Mouse (Mus musculus) cerebellum, adult 11 months (tissue): ENCODE data around the gene Megf11.

Experiments
- DNase-seq: peaks from one replicate; pipeline ENCODE4 v3.0.0; 2022

Gene Megf11

GRCm38 (mm10) chr9:64612984-64613649 is 227.7 kb downstream of the Megf11 start:
- DNase-seq, result no peak

- no peak for DNase-seq
Measured at GRCm38 (mm10) chr9:64617413-64617812, 232.0 kb downstream of the Megf11 start.

GRCm38 (mm10) chr9:64618433-64618832 is 233.0 kb downstream of the Megf11 start:
- no peak for DNase-seq

GRCm38 (mm10) chr9:64619440-64619839 is 234.0 kb downstream of the Megf11 start:
- no peak for DNase-seq

GRCm38 (mm10) chr9:64620596-64620995 is 235.2 kb downstream of the Megf11 start:
- no peak for DNase-seq

- peak; percentile 88 for DNase-seq
Measured at GRCm38 (mm10) chr9:64621499-64622296, 236.3 kb downstream of the Megf11 start.

GRCm38 (mm10) chr9:64623361-64623760 is 237.9 kb downstream of the Megf11 start:
- DNase-seq, result peak; percentile 36

- no peak for DNase-seq
Measured at GRCm38 (mm10) chr9:64624536-64624935, 239.1 kb downstream of the Megf11 start.

GRCm38 (mm10) chr9:64629802-64630201 is 244.4 kb downstream of the Megf11 start:
- DNase-seq, result no peak

GRCm38 (mm10) chr9:64633169-64633568 is 247.7 kb downstream of the Megf11 start:
- peak; percentile 52 for DNase-seq

- no peak for DNase-seq
Measured at GRCm38 (mm10) chr9:64636111-64636510, 250.7 kb downstream of the Megf11 start.

- DNase-seq, result peak; percentile 79
Measured at GRCm38 (mm10) chr9:64636961-64637360, 251.5 kb downstream of the Megf11 start.

- peak; percentile 42 for DNase-seq
Measured at GRCm38 (mm10) chr9:64638250-64638649, 252.8 kb downstream of the Megf11 start.

GRCm38 (mm10) chr9:64639664-64640063 is 254.2 kb downstream of the Megf11 start:
- peak; percentile 62 for DNase-seq

- DNase-seq, result no peak
Measured at GRCm38 (mm10) chr9:64644129-64644528, 258.7 kb downstream of the Megf11 start.

GRCm38 (mm10) chr9:64645462-64645861 is 260.0 kb downstream of the Megf11 start:
- DNase-seq, result no peak

GRCm38 (mm10) chr9:64649393-64649792 is 264.0 kb downstream of the Megf11 start:
- no peak for DNase-seq

- DNase-seq, result peak; percentile 34
Measured at GRCm38 (mm10) chr9:64649892-64650291, 264.5 kb downstream of the Megf11 start.

GRCm38 (mm10) chr9:64651181-64651580 is 265.8 kb downstream of the Megf11 start:
- no peak for DNase-seq

- no peak for DNase-seq
Measured at GRCm38 (mm10) chr9:64651689-64652088, 266.3 kb downstream of the Megf11 start.

- no peak for DNase-seq
Measured at GRCm38 (mm10) chr9:64652138-64652537, 266.7 kb downstream of the Megf11 start.

- DNase-seq, result no peak
Measured at GRCm38 (mm10) chr9:64652841-64653361, 267.5 kb downstream of the Megf11 start.

GRCm38 (mm10) chr9:64654723-64655122 is 269.3 kb downstream of the Megf11 start:
- no peak for DNase-seq

- no peak for DNase-seq
Measured at GRCm38 (mm10) chr9:64656613-64657012, 271.2 kb downstream of the Megf11 start.
